Mouse (Mus musculus) Patski (cell line): ENCODE measurements at regions not wholly inside any gene's neighbourhood (a gene's known extent, or its start where the extent isn't known, plus 50 kb on each side); places are given as distances from the start of the nearest gene placed in this dataset.

ENCODE experiments used
- ATAC-seq: fragments of 100-300 bp; one replicate; pipeline ENCODE4 v1.8.0; 2021
- CTCF ChIA-PET: fragments of 350-600 bp; sonication (Branson Sonifier 250); formaldehyde crosslinking; loops from one replicate; lab custom pipeline; 2022; ENCODE audit warnings: inconsistent platforms; lab: Charles Lee
- POLR2A ChIA-PET: fragments of 350-600 bp; sonication (Branson Sonifier 250); formaldehyde crosslinking; loops from one replicate; lab custom pipeline; 2022; ENCODE audit warnings: antibody characterized with exemption, inconsistent platforms; lab: Charles Lee
- DNase-seq: peaks from one replicate; pipeline ENCODE4 v3.0.0-alpha.2; 2011; ENCODE audit warnings: low read depth, low spot score
- H3K27me3 ChIP-seq: fragments of 371-371 bp; one replicate; pipeline ENCODE4 v1.5.1; 2021
- CTCF ChIP-seq: fragments of 100-300 bp; IDR thresholded peaks from one replicate; pipeline ENCODE4 v1.5.1; 2021
- in situ Hi-C: fragments of 300-500 bp; cut with MboI; formaldehyde crosslinking; loops from 3 replicates; pipeline ENCODE4 v1.11.1; 2018; ENCODE audit warnings: low pct_unique_long_range_greater_than_20kb, mixed read lengths

- ATAC-seq = no peak
- in situ Hi-C loops = loop anchor here (25.0 kb wide), 3 partner anchors 351 to 1176 kb away; no protein-coding TSS in a partner anchor
- CTCF ChIA-PET = no interaction called here
- no peak for TF ChIP-seq CTCF
- POLR2A ChIA-PET = no interaction called here
- peaks cover 12% of the 10 kb centered on the region for H3K27me3 ChIP-seq
- no peak for DNase-seq
Observed at GRCm38 (mm10) chr16:27138384-27138783, 146.9 kb upstream of the Gmnc start.

- CTCF ChIA-PET = interaction anchor here (0.8 to 1.5 kb wide), 3 partner anchors 17 to 363 kb away, joined by 3 to 4 read pairs (median 3); no protein-coding TSS in a partner anchor
- DNase-seq = no peak
- POLR2A ChIA-PET = no interaction called here
Observed at GRCm38 (mm10) chr16:27138987-27139386, 147.5 kb upstream of the Gmnc start.

GRCm38 (mm10) chr16:27140037-27140436 is 148.6 kb upstream of the Gmnc start:
- ATAC-seq (no peak), DNase-seq (peak; percentile 6)
- ChIA-PET CTCF (interaction anchor here (0.9 to 1.5 kb wide), 3 partner anchors 16 to 299 kb away, joined by 3 to 4 read pairs (median 3); no protein-coding TSS in a partner anchor), POLR2A (no interaction called here)
- TF ChIP-seq CTCF = peak; percentile 73
- H3K27me3 ChIP-seq = peaks cover 12% of the 10 kb centered on the region
- in situ Hi-C loops = loop anchor here (5.0 to 25.0 kb wide), 5 partner anchors 317 to 1178 kb away; no protein-coding TSS in a partner anchor

More at GRCm38 (mm10) chr16:27138987-27139386, 147.5 kb upstream of the Gmnc start:
- ATAC-seq = no peak
- in situ Hi-C loops = loop anchor here (25.0 kb wide), 3 partner anchors 352 to 1177 kb away; no protein-coding TSS in a partner anchor
- peaks cover 12% of the 10 kb centered on the region for H3K27me3 ChIP-seq
- TF ChIP-seq CTCF = peak; percentile 50

GRCm38 (mm10) chr16:27155805-27156204 is 151.5 kb upstream of the Ostn start:
- H3K27me3 ChIP-seq = peaks cover 51% of the 10 kb centered on the region
- DNase-seq (no peak), ATAC-seq (no peak)
- ChIA-PET CTCF (interaction anchor here (1.3 kb wide), 1 partner anchor 16 kb away, joined by 3 read pairs; no protein-coding TSS in a partner anchor), POLR2A (no interaction called here)
- in situ Hi-C loops = loop anchor here (25.0 kb wide), 1 partner anchor 1331 kb away; no protein-coding TSS in a partner anchor
- no peak for TF ChIP-seq CTCF

GRCm38 (mm10) chr16:27195650-27196049 is 111.6 kb upstream of the Ostn start:
- CTCF ChIA-PET = no interaction called here
- in situ Hi-C loops = no loop called here
- TF ChIP-seq CTCF = no peak
- peaks cover 47% of the 10 kb centered on the region for H3K27me3 ChIP-seq
- no peak for DNase-seq
- ATAC-seq = no peak
- POLR2A ChIA-PET = no interaction called here
